Mouse (Mus musculus): Measurements from ENCODE around the gene Nmd3.

Nmd3 gene

GRCm38 (mm10) chr3:69797969-69798368, 76.2 kb downstream of the Nmd3 start:
- DNase-seq (ENCODE audit: low read depth, low spot score) = no peak
- Histone ChIP-seq H3K27me3 (ENCODE audit: control insufficient read depth, insufficient read depth, low read length, poor library complexity, severe bottlenecking) (no peaks in the 10 kb centered on the region), H3K36me3 (ENCODE audit: control insufficient read depth, insufficient read depth, low read length, poor library complexity, severe bottlenecking) (no peaks in the 10 kb centered on the region)

- Histone ChIP-seq H3K36me3 (ENCODE audit: control insufficient read depth, insufficient read depth, low read length, poor library complexity, severe bottlenecking) (no peaks in the 10 kb centered on the region), H3K27me3 (ENCODE audit: control insufficient read depth, insufficient read depth, low read length, poor library complexity, severe bottlenecking) (no peaks in the 10 kb centered on the region)
- DNase-seq (ENCODE audit: low read depth, low spot score) = no peak
Observed at GRCm38 (mm10) chr3:69799096-69799495, 77.3 kb downstream of the Nmd3 start.

GRCm38 (mm10) chr3:69800829-69801384, 79.1 kb downstream of the Nmd3 start:
- Histone ChIP-seq H3K36me3 (ENCODE audit: control insufficient read depth, insufficient read depth, low read length, poor library complexity, severe bottlenecking) (no peaks in the 10 kb centered on the region), H3K27me3 (ENCODE audit: control insufficient read depth, insufficient read depth, low read length, poor library complexity, severe bottlenecking) (no peaks in the 10 kb centered on the region)
- DNase-seq (ENCODE audit: low read depth, low spot score) = no peak

DNA sequence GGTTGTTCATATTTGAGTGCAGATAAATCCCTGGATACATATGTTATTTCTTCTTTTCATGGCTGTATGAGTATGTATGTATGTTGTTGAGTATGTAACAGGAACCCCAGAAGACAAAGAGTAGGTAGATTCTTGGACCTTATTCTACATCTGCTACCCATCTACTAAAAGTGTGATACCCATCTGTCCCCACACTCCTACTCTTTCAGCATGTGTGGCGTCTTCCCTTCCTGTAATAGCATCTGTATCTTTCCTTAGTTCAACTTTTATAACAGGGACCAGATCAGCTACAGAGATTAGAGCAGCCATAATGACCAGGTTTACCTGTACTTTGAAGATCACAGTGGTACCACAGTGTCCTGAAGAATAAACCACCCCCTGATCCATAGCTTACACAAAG, 81.4 kb downstream of the Nmd3 start:
- no peaks in the 10 kb centered on the region for H3K27me3 ChIP-seq (ENCODE audit: control insufficient read depth, insufficient read depth, low read length, poor library complexity, severe bottlenecking)
- no peak for DNase-seq (ENCODE audit: low read depth, low spot score)

More for the DNA sequence above, 81.4 kb downstream of the Nmd3 start:
- H3K36me3 ChIP-seq (ENCODE audit: control insufficient read depth, insufficient read depth, low read length, poor library complexity, severe bottlenecking) = no peaks in the 10 kb centered on the region
